Mouse (Mus musculus): ENCODE results near the gene Sgms2.

Gene Sgms2

DNA sequence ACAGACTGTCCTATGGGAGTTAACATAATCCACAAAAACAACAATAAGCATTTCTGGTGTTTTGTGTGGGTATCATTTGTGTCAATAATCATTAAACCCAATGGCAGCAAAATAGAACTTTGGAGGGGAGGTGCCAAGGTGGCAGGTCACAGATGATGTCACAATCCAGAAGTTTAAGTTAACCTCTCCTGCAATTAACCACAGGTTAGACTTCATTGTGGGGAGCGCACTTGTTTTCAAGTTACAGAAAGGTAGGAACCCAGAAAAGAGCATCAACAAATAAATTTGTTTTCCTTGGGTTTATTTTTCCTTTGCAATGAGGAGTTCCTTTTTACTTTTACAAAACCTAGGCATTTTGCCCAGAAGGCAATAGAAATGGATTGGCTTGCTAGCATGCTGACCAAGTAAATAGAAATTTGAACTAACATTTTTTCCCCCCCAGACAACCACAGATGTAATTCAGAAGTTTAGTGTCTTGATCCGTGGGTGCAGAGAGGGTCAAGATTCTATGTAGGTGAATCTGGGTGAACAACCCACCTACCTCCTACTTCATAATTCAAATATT, at the start of gene Sgms2:
Sgms2 (minus strand) TSS at position 51 of the 565 bp plus-strand sequence.
- no peak for DNase-seq

DNA sequence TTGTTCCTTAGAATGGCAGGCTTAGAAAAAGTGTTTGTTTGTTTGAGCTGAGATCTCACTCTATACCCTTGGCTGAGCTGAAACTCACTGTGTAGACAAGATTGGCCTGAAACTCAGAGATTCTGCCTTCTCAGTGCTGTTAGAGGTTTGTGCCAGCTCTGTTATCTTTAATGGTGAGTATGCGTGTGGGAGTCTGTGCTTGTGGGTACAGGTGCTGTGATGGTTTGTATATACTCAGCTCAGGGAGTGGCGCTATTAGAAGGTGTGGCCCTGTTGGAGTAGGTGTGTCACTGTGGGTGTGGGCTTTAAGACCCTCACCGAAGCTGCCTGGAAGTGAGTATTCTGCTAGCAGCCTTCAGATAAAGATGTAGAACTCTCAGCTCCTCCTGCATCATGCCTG, 34.0 kb upstream of the Sgms2 start:
- DNase-seq = no peak

- peak; percentile 16 for DNase-seq
Measured at GRCm38 (mm10) chr3:131524779-131525178, 33.6 kb upstream of the Sgms2 start.

DNA sequence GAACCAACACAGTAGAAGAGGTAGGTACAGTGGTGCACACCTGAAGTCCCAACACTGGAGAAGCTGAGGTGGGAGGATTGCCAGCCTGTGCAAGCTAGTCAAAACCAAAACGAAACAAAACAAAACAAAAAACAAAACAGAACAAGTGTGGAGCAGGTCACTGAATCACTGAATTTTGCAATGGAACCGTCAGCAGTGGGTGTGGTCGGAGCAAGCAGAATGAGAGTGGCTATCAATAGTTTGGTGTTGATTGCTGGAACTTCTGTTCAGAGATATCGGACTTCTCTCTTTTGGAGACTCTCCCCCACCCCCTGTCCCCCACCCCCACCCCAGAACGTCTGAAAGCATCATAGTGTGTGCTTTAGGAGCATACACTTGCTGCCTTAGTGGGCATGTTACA, 33.0 kb upstream of the Sgms2 start:
- DNase-seq = no peak

DNA sequence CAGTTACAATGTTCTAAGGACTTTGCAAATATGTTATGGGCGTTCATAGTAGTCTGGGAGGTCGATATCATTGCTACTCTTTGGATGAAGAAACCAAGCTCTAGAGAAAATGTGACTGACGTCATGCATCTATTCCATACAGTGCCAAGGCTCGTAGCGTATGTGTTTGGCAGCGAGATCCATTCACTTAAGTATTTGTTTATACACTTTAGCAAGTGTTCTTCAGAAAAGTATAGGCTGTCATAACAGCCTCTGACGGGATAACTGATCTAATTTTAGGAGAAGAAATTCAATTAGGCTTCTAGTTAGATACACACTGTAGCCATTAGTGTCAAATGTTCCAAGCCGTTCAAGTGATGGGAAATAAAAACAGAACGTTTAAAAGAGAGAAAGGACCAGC, 32.5 kb upstream of the Sgms2 start:
- DNase-seq = no peak

- DNase-seq = no peak
Measured at GRCm38 (mm10) chr3:131522243-131522642, 31.0 kb upstream of the Sgms2 start.

GRCm38 (mm10) chr3:131521206-131521605, 30.0 kb upstream of the Sgms2 start:
- no peak for DNase-seq

DNA sequence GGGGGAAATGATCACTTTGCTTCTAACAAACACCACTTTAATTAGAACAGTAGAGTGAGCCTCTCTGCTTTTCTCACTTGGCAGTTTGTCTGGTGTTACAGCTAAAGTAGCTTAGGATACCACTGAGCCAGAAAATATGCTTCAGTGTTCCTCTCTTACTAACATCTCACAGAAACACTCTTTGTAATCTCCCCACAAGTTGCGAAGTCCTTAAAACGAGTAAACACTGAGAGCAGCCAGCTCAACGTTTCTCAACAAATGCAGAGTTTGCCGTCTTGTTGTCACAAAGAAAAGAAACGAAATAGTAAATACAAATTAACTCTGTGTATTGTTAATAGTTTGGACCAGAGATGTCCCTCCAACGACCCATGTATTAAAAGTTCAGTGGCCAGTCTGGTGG, 26.5 kb upstream of the Sgms2 start:
- no peak for DNase-seq

DNA sequence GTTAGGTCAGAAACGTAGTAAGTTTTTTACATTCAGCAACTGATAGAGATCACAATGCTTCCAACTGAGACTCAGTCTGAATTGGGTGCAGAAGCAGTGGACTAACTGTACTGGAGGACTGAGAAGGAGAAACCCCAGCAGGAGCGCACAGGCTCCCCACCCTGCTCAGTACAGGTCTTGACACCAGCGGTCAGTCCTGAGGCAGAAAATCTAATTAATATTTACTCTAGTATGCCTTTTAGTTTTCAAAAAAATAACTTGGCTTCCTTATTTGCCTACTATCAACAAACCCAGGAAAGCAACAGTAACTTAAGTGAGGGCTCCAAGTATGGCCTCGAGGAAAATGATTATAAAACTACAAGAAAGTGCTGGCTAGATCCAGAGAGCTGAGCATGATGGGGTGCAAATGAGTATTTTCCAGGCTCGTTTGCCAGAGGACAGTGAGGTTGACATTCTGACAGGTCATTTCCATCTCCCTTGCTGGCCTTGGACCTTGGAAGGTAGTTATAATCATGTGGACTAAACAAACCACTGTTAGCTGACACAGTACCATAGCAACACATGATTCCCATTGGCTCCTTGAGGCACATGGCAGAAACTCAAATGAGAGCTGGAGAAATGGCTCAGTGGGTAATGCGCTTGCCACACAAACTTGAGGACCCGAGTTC, 25.3 kb upstream of the Sgms2 start:
- DNase-seq = no peak

DNA sequence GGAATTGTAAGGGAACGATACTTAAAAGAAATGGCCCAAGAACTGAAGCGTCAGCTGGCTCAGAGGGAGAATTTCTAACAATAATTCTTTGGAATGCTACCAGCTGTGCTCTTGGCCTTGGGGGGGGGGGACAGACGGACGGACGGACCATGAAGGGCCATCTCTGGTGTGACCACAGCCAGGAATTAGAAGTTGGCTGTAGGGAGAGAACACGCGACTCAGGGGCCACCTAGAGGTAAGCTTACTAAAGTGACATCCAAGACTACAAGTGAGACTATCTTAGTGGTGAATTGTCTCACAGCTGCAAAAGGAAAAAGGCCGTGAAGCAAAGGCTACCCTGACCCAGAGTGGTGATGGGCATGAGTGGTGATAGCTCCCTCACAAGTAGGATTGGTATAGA, 20.4 kb upstream of the Sgms2 start:
- no peak for DNase-seq

- no peak for DNase-seq
Measured at GRCm38 (mm10) chr3:131508024-131508423, 16.8 kb upstream of the Sgms2 start.

GRCm38 (mm10) chr3:131504595-131505223, 13.5 kb upstream of the Sgms2 start:
- DNase-seq = no peak

DNA sequence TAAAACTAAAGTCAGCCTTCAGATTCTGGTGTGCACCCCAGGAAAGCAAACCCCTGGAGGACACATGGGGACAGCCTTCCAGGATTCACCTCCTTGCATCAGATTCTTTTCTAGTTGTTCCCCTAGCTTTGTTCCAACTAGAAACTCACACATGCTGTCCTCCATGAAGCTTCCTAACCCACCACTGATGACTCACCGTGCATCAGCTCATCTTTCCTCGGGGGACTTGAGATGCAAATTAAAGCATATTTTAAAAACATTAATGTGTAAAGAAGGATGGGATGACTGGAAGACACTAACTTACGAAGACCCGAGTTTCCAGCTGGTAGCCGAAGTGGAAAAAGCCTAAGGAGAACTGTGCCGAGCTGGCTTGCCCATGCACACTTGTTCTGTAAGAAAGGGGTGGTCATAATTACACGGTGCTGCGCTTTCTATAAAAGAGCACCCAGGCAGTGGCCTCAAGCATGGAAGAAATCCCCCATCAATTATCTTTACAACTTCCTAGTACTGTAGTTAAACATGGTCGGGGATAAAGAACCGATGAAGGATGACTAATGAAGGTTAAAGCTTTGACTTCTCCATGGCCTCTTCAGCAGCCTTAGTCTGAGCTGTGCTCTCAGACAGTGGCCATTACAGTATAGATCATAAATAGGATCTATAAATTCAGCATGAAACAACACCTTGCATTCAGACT, 10.6 kb upstream of the Sgms2 start:
- DNase-seq = no peak

DNA sequence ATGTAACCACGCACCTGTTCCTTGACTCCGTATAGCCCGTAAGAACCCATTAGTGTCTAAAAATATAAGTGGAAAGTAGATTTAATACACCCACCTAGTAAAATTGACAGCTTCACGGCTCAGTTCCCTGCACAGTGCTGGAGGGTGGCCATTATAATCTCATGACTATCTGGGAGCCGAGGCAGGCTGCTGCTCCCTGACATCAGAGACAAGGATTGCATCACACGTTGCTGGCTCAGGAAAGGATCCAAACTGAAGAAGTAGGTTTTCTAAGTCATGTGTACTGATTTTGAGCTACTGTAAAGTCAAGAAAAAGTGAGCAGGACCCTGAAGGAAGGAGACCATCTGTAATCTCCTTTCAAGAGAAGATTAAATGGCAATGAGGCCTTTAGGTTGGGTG, 8.4 kb upstream of the Sgms2 start:
- DNase-seq = no peak

- no peak for DNase-seq
Measured at GRCm38 (mm10) chr3:131496506-131497122, 5.4 kb upstream of the Sgms2 start.

GRCm38 (mm10) chr3:131495076-131495475, 3.9 kb upstream of the Sgms2 start:
- no peak for DNase-seq

GRCm38 (mm10) chr3:131493194-131493593, 2.0 kb upstream of the Sgms2 start:
- no peak for DNase-seq

DNA sequence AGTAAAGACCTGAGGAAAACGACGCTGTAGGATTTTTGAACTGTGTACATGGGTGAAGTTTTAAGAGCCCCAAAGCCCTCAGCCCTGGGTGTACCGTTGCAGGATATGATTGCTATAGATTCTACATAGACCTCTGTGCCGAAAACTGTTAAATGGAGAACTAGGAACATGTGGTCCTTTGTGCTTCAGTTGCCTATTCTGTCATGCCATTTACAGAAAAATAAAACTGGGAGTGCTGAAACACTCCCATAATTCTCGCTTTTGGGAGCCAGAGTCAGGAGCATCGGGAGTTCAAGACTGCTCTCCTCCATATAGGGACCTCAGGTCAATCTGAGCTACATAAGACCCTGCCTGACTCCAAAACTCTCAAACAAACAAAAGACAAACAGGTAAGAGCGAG, 769 bp upstream of the Sgms2 start:
- DNase-seq = no peak

- peak; percentile 79 for DNase-seq
Measured at GRCm38 (mm10) chr3:131490143-131490908, 885 bp downstream of the Sgms2 start.

GRCm38 (mm10) chr3:131489657-131490142, 1.5 kb downstream of the Sgms2 start:
- peak; percentile 75 for DNase-seq

- DNase-seq = no peak
Measured at GRCm38 (mm10) chr3:131488969-131489368, 2.2 kb downstream of the Sgms2 start.

GRCm38 (mm10) chr3:131488403-131488802, 2.8 kb downstream of the Sgms2 start:
- DNase-seq = no peak

- no peak for DNase-seq
Measured at GRCm38 (mm10) chr3:131485388-131485787, 5.8 kb downstream of the Sgms2 start.

Data from cerebellum, adult 9-11 months (tissue).